Mouse (Mus musculus) midbrain, embryonic 11.5 days (tissue): Measurements from ENCODE around the gene Gm5767. TPM values are rescaled to one million over a fixed set of nuclear protein-coding genes. Genes with fewer than 3 reads are reported as not detected.

Experiments used
- ATAC-seq: fragments of 200-750 bp; cut with Nextera tagmentation; 2 replicates; pipeline ENCODE4 v1.8.0; 2017; ENCODE audit warnings: moderate TSS enrichment, moderate library complexity; ENCODE audit not compliant: low FRiP score
- DNase-seq: peaks from one replicate; pipeline ENCODE4 v3.0.0; 2015; ENCODE audit warnings: low spot score; ENCODE audit errors: missing footprints
- H3K27ac ChIP-seq: fragments of 300-500 bp; sonication (generic); 2 replicates; pipeline ENCODE4 v1.5.1; 2014; ENCODE audit warnings: low read depth, low read length
- H3K27me3 ChIP-seq: fragments of 300-500 bp; sonication (generic); 2 replicates; pipeline ENCODE4 v1.6.1; 2014; ENCODE audit warnings: mild to moderate bottlenecking, low read length, moderate library complexity, mixed read lengths; ENCODE audit not compliant: control insufficient read depth, insufficient read depth
- H3K36me3 ChIP-seq: fragments of 300-500 bp; sonication (generic); 2 replicates; pipeline ENCODE4 v1.6.1; 2014; ENCODE audit warnings: mild to moderate bottlenecking, low read length, moderate library complexity, mixed read lengths; ENCODE audit not compliant: control insufficient read depth, insufficient read depth
- H3K4me1 ChIP-seq: fragments of 300-500 bp; sonication (generic); 2 replicates; pipeline ENCODE4 v1.6.1; 2014; ENCODE audit warnings: low read length; ENCODE audit not compliant: control insufficient read depth, insufficient read depth
- H3K4me2 ChIP-seq: fragments of 300-500 bp; sonication (generic); 2 replicates; pipeline ENCODE4 v1.6.1; 2014; ENCODE audit warnings: mild to moderate bottlenecking, moderate library complexity
- H3K4me3 ChIP-seq: fragments of 300-500 bp; sonication (generic); 2 replicates; pipeline ENCODE4 v1.5.1; 2014; ENCODE audit warnings: low read depth, low read length
- H3K9ac ChIP-seq: fragments of 300-500 bp; sonication (generic); 2 replicates; pipeline ENCODE4 v1.6.1; 2014; ENCODE audit warnings: low read length
- H3K9me3 ChIP-seq: fragments of 300-500 bp; sonication (generic); 2 replicates; pipeline ENCODE4 v1.6.1; 2016; ENCODE audit warnings: low read length; ENCODE audit not compliant: control insufficient read depth
- WGBS: fragments of 180-500 bp; shearing (Covaris S2); extraction: QIAGEN DNeasy Blood & Tissue Kit; methylation state at CpG from one replicate; pipeline ENCODE4 v1.1.7; 2014; 5-methylcytosine and 5-hydroxymethylcytosine counted together
- polyA plus RNA-seq: library from polyadenylated mRNA; unstranded; fragments of >200 nt; fragmentation: Nextera tagmentation; extraction: Ambion mirVana; gene quantifications from 2 replicates; pipeline ENCODE4 v1.2.1, GENCODE M21; 2014

Gene Gm5767
- polyA plus RNA-seq, 1 experiment from 2014 or later: not detected

DNA sequence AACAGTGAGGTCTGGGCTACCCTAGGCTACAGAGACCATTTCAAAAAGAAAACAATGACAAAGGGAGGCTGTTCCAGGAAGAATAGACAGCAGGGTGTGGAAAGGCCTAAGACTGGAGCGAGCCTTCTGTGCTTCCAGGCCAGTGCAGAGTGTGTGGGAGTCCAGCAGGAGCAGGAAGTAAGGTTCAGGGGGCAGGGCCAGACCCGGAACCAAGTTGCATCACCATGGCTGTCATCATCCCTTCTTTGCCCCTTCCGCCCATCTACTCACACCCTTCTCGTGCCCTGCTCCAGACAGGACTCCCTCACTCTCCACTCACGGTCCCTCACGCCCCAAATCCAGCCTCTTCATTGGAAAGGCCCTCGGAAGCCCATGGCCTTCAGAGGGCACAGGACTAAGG lies 13.3 kb upstream of the Gm5767 start:
- Histone ChIP-seq H3K9ac (no peak overlapping the region), H3K4me2 (0 out of 2 replicates have a peak overlapping the region, but pooled peaks have one; percentile 2), H3K4me3 (no peak overlapping the region), H3K27ac (no peak overlapping the region), H3K36me3 (0 out of 2 replicates have a peak, but pooled peaks cover 4% of the 10 kb centered on the region), H3K4me1 (peaks cover 28% of the 10 kb centered on the region), H3K9me3 (no peaks in the 10 kb centered on the region), H3K27me3 (no peaks in the 10 kb centered on the region)
- ATAC-seq (no peak), DNase-seq (no peak)
- WGBS: 89% methylated on average over 7 of the region's 7 CpGs

- 0 out of 2 replicates have a peak, but pooled peaks cover 4% of the 10 kb centered on the region for H3K36me3 ChIP-seq
- no peaks in the 10 kb centered on the region for H3K9me3 ChIP-seq
- ATAC-seq (no peak), DNase-seq (no peak)
- H3K9ac ChIP-seq: no peak overlapping the region
- 0 out of 2 replicates have a peak overlapping the region, but pooled peaks have one; percentile 2 for H3K4me2 ChIP-seq
- H3K4me3 ChIP-seq: no peak overlapping the region
- no peaks in the 10 kb centered on the region for H3K27me3 ChIP-seq
- H3K4me1 ChIP-seq: peaks cover 28% of the 10 kb centered on the region
- WGBS: 68% methylated on average over 4 of the region's 4 CpGs
- H3K27ac ChIP-seq: no peak overlapping the region
These were observed 12.8 kb upstream of the Gm5767 start for GRCm38 (mm10) chr16:8667814-8668213.

- peaks cover 28% of the 10 kb centered on the region for H3K4me1 ChIP-seq
- H3K4me2 ChIP-seq: 0 out of 2 replicates have a peak overlapping the region, but pooled peaks have one; percentile 6
- H3K27ac ChIP-seq: no peak overlapping the region
- H3K9ac ChIP-seq: 0 out of 2 replicates have a peak overlapping the region, but pooled peaks have one; percentile 1
- H3K9me3 ChIP-seq: no peaks in the 10 kb centered on the region
- 79% methylated on average over 2 of the region's 2 CpGs for WGBS
- DNase-seq (no peak), ATAC-seq (no peak)
- H3K27me3 ChIP-seq: peaks cover 5% of the 10 kb centered on the region
- H3K36me3 ChIP-seq: 0 out of 2 replicates have a peak, but pooled peaks cover 2% of the 10 kb centered on the region
- H3K4me3 ChIP-seq: no peak overlapping the region
These were observed 12.2 kb upstream of the Gm5767 start for GRCm38 (mm10) chr16:8668386-8668785.

- peaks cover 28% of the 10 kb centered on the region for H3K4me1 ChIP-seq
- 42% methylated on average over 5 of the region's 5 CpGs for WGBS
- peak overlapping the region; percentile 50 for H3K4me2 ChIP-seq
- H3K27me3 ChIP-seq: peaks cover 12% of the 10 kb centered on the region
- H3K9ac ChIP-seq: peak overlapping the region; percentile 73
- no peaks in the 10 kb centered on the region for H3K9me3 ChIP-seq
- H3K36me3 ChIP-seq: no peaks in the 10 kb centered on the region
- no peak for DNase-seq
- H3K4me3 ChIP-seq: peak overlapping the region; percentile 55
- ATAC-seq: no peak
- peak overlapping the region; percentile 84 for H3K27ac ChIP-seq
These were observed 11.1 kb upstream of the Gm5767 start for GRCm38 (mm10) chr16:8669432-8669831.

- H3K27ac ChIP-seq: peak overlapping the region; percentile 84
- peaks cover 28% of the 10 kb centered on the region for H3K4me1 ChIP-seq
- H3K4me2 ChIP-seq: peak overlapping the region; percentile 50
- no peaks in the 10 kb centered on the region for H3K9me3 ChIP-seq
- H3K36me3 ChIP-seq: no peaks in the 10 kb centered on the region
- peak; percentile 94 for DNase-seq
- H3K4me3 ChIP-seq: peak overlapping the region; percentile 55
- WGBS: 1% methylated on average over 15 of the region's 15 CpGs
- peak overlapping the region; percentile 73 for H3K9ac ChIP-seq
- peak; percentile 71 for ATAC-seq
- peaks cover 12% of the 10 kb centered on the region for H3K27me3 ChIP-seq
These were observed 10.2 kb upstream of the Gm5767 start for GRCm38 (mm10) chr16:8670041-8671035.

GRCm38 (mm10) chr16:8671551-8672349 lies 8.8 kb upstream of the Gm5767 start, which contains the start of gene Carhsp1:
Gene Carhsp1 (minus strand): TSS chr16:8672155.
- Histone ChIP-seq H3K9me3 (no peaks in the 10 kb centered on the region), H3K4me3 (peak within 1 kb of the TSS; percentile 55), H3K36me3 (no peaks in the 10 kb centered on the region), H3K9ac (peak within 1 kb of the TSS; percentile 73), H3K4me2 (peak within 1 kb of the TSS; percentile 50), H3K27ac (peak within 1 kb of the TSS; percentile 84), H3K4me1 (peaks cover 28% of the 10 kb centered on the region), H3K27me3 (peaks cover 12% of the 10 kb centered on the region)
- ATAC-seq (peak; percentile 90), DNase-seq (peak; percentile 99)
- WGBS: under 1% methylated on average over 66 of the region's 67 CpGs

GRCm38 (mm10) chr16:8672350-8672687 lies 8.3 kb upstream of the Gm5767 start:
- peak overlapping the region; percentile 55 for H3K4me3 ChIP-seq
- peaks cover 12% of the 10 kb centered on the region for H3K27me3 ChIP-seq
- no peak overlapping the region; the same call in 1 of the 2 replicates for H3K27ac ChIP-seq
- H3K9ac ChIP-seq: peak overlapping the region; percentile 73
- H3K4me1 ChIP-seq: peaks cover 28% of the 10 kb centered on the region
- WGBS: under 1% methylated on average over 18 of the region's 18 CpGs
- ATAC-seq: no peak
- DNase-seq: no peak
- H3K4me2 ChIP-seq: peak overlapping the region; percentile 50
- H3K36me3 ChIP-seq: no peaks in the 10 kb centered on the region
- no peaks in the 10 kb centered on the region for H3K9me3 ChIP-seq

- Histone ChIP-seq H3K4me2 (no peak overlapping the region; the same call in 1 of the 2 replicates), H3K9ac (no peak overlapping the region), H3K27ac (no peak overlapping the region), H3K36me3 (no peaks in the 10 kb centered on the region), H3K4me3 (no peak overlapping the region), H3K9me3 (no peaks in the 10 kb centered on the region), H3K27me3 (peaks cover 12% of the 10 kb centered on the region), H3K4me1 (peaks cover 26% of the 10 kb centered on the region)
- DNase-seq (no peak), ATAC-seq (no peak)
These were observed 7.8 kb upstream of the Gm5767 start for GRCm38 (mm10) chr16:8672811-8673210.
